Mouse (Mus musculus) c-Kit-positive CD71-positive TER-119-negative erythroid progenitor cells, embryonic 14.5 days (primary cell): ENCODE data around the gene Rapgefl1.

Source experiments
- DNase-seq: peaks from one replicate; pipeline ENCODE4 v3.0.0-alpha.2; 2013; ENCODE audit warnings: low read depth

Gene Rapgefl1

GRCm38 (mm10) chr11:98858759-98859731 lies 22.5 kb downstream of the Rapgefl1 start:
- DNase-seq: peak; percentile 88

- DNase-seq: peak; percentile 94
These were observed 26.6 kb downstream of the Rapgefl1 start, which contains the start of gene Wipf2 for GRCm38 (mm10) chr11:98863028-98863750. Gene Wipf2 (plus strand): TSS chr11:98863638.

- peak; percentile 19 for DNase-seq
These were observed 27.3 kb downstream of the Rapgefl1 start for GRCm38 (mm10) chr11:98863751-98864429.

- no peak for DNase-seq
These were observed 30.7 kb downstream of the Rapgefl1 start for GRCm38 (mm10) chr11:98867293-98867692.

- no peak for DNase-seq
These were observed 33.3 kb downstream of the Rapgefl1 start for GRCm38 (mm10) chr11:98869906-98870305.

GRCm38 (mm10) chr11:98870791-98871190 lies 34.2 kb downstream of the Rapgefl1 start:
- no peak for DNase-seq

- no peak for DNase-seq
These were observed 34.8 kb downstream of the Rapgefl1 start for GRCm38 (mm10) chr11:98871416-98871815.

- DNase-seq: no peak
These were observed 35.5 kb downstream of the Rapgefl1 start for GRCm38 (mm10) chr11:98872040-98872439.

- no peak for DNase-seq
These were observed 37.3 kb downstream of the Rapgefl1 start for GRCm38 (mm10) chr11:98873900-98874299.

GRCm38 (mm10) chr11:98877001-98877400 lies 40.4 kb downstream of the Rapgefl1 start:
- no peak for DNase-seq

- no peak for DNase-seq
These were observed 51.1 kb downstream of the Rapgefl1 start for GRCm38 (mm10) chr11:98887703-98888102.

- no peak for DNase-seq
These were observed 52.5 kb downstream of the Rapgefl1 start for GRCm38 (mm10) chr11:98889077-98889476.

GRCm38 (mm10) chr11:98889977-98890376 lies 53.4 kb downstream of the Rapgefl1 start:
- no peak for DNase-seq

GRCm38 (mm10) chr11:98892426-98892825 lies 55.8 kb downstream of the Rapgefl1 start:
- no peak for DNase-seq

- DNase-seq: no peak
These were observed 64.0 kb downstream of the Rapgefl1 start for GRCm38 (mm10) chr11:98900529-98901125.

- no peak for DNase-seq
These were observed 66.1 kb downstream of the Rapgefl1 start for GRCm38 (mm10) chr11:98902621-98903245.
